28 mouse cellular contexts compared by ENCODE assay signal in the genomic region with DNA sequence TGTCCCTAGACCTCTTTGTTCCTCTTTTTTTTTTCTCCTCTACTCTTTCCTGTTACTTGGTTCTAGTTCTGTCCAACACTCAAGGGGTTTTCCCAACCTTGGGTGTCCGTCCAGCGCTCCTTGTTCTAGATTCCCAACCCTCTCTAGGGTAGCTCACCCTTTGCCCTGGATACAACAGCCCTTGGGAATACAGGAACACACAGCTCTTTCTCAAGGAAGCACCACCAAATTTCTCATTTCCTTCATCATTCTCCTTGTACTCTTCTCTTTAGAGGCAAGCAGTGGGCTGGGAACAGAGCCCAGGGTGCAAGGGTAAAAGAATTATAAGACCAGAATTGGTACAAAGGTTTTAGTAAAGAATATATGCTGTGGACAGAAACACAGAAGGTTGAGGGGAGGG.
"Had no signal": no experiment of that assay in that cellular context is flagged by ENCODE, and none has a peak within 500 bp of the region (broad histone marks: within the 10 kb centered on the region; RNA-seq: fewer than 3 reads in every experiment).

No protein-coding gene starts in this region.

- H3K27me3 ChIP-seq: hindbrain, embryonic 12.5 days; intestine, embryonic 15.5 days; limb, embryonic 12.5 days; liver, embryonic 13.5 days; liver, embryonic 15.5 days had no signal

- H3K4me1 ChIP-seq: heart, embryonic 10.5 days; heart, embryonic 12.5 days; hindbrain, embryonic 10.5 days; hindbrain, embryonic 12.5 days; intestine, embryonic 15.5 days; limb, embryonic 10.5 days; limb, embryonic 12.5 days; liver, embryonic 13.5 days; liver, embryonic 15.5 days had no signal

- H3K9me3 ChIP-seq: heart, embryonic 10.5 days; hindbrain, embryonic 10.5 days; hindbrain, embryonic 12.5 days; intestine, embryonic 15.5 days; limb, embryonic 10.5 days; limb, embryonic 12.5 days; liver, embryonic 13.5 days; liver, embryonic 15.5 days had no signal

- H3K4me3 ChIP-seq: heart, embryonic 10.5 days; heart, embryonic 12.5 days; hindbrain, embryonic 10.5 days; hindbrain, embryonic 12.5 days; intestine, embryonic 15.5 days; layer of hippocampus, adult 2 months; left cerebral cortex, adult 2 months; limb, embryonic 10.5 days; limb, embryonic 12.5 days; liver, embryonic 13.5 days; liver, embryonic 15.5 days had no signal

- H3K36me3 ChIP-seq: heart, embryonic 10.5 days; heart, embryonic 12.5 days; hindbrain, embryonic 10.5 days; hindbrain, embryonic 12.5 days; intestine, embryonic 15.5 days; limb, embryonic 10.5 days; limb, embryonic 12.5 days; liver, embryonic 13.5 days; liver, embryonic 15.5 days had no signal

- H3K27ac ChIP-seq: heart, embryonic 10.5 days; hindbrain, embryonic 10.5 days; hindbrain, embryonic 12.5 days; hindbrain, embryonic 14.5 days; intestine, embryonic 15.5 days; layer of hippocampus, adult 2 months; left cerebral cortex, adult 2 months; limb, embryonic 10.5 days; limb, embryonic 12.5 days; liver, embryonic 13.5 days; liver, embryonic 15.5 days had no signal

- H3K4me2 ChIP-seq: heart, embryonic 12.5 days; hindbrain, embryonic 12.5 days; hindbrain, embryonic 14.5 days; intestine, embryonic 15.5 days; limb, embryonic 12.5 days; liver, embryonic 11.5 days; liver, embryonic 13.5 days; liver, embryonic 15.5 days had no signal

- H3K9ac ChIP-seq: heart, embryonic 12.5 days; hindbrain, embryonic 12.5 days; hindbrain, embryonic 14.5 days; intestine, embryonic 15.5 days; limb, embryonic 12.5 days; liver, embryonic 13.5 days; liver, embryonic 15.5 days; liver, postnatal 0 days had no signal

- ATAC-seq: hindbrain, embryonic 16.5 days; inflammation-experienced regulatory T-cells, adult 6 months; intestine, embryonic 15.5 days; intestine, postnatal 0 days; liver, postnatal 0 days had no signal

- DNase-seq: gastrocnemius, postnatal 10 days; gastrocnemius, postnatal 25 days; heart, adult 18-20 months; heart, postnatal 10 days; heart, postnatal 4 days; kidney, adult 18-20 months; kidney, adult 8-10 months; kidney, postnatal 10 days; kidney, postnatal 25 days; kidney, postnatal 4 days; liver; liver, embryonic 13.5 days; liver, postnatal 0 days had no signal
